Mouse (Mus musculus) heart, postnatal 0 days (tissue): Measurements from ENCODE around the gene Frmd6. TPM values are rescaled to one million over a fixed set of nuclear protein-coding genes. Genes with fewer than 3 reads are reported as not detected.

Experiments
- ATAC-seq: fragments of 200-750 bp; cut with Nextera tagmentation; 2 replicates; pipeline ENCODE4 v1.8.0; 2017; ENCODE audit warnings: low read depth, moderate number of reproducible peaks, moderate library complexity; ENCODE audit not compliant: insufficient read depth
- DNase-seq: peaks from one replicate; pipeline ENCODE4 v3.0.0-alpha.2; 2016; ENCODE audit warnings: low spot score
- H3K27ac ChIP-seq: fragments of 300-500 bp; sonication (generic); 2 replicates; pipeline ENCODE4 v1.5.1; 2014; ENCODE audit warnings: low read depth, mild to moderate bottlenecking
- H3K27me3 ChIP-seq: fragments of 300-500 bp; sonication (generic); 2 replicates; pipeline ENCODE4 v1.6.1; 2014; ENCODE audit warnings: low read length, mixed read lengths; ENCODE audit not compliant: control insufficient read depth, insufficient read depth
- H3K36me3 ChIP-seq: fragments of 300-500 bp; sonication (generic); replicated peaks from 2 replicates; pipeline ENCODE4 v1.6.1; 2014; ENCODE audit warnings: low read length, mixed read lengths; ENCODE audit not compliant: control insufficient read depth, insufficient read depth
- H3K4me1 ChIP-seq: fragments of 300-500 bp; sonication (generic); 2 replicates; pipeline ENCODE4 v1.6.1; 2014; ENCODE audit warnings: antibody characterized with exemption; ENCODE audit not compliant: control insufficient read depth, insufficient read depth
- H3K4me2 ChIP-seq: fragments of 300-500 bp; sonication (generic); 2 replicates; pipeline ENCODE4 v1.6.1; 2014; ENCODE audit warnings: low read depth, mild to moderate bottlenecking, low read length, moderate library complexity
- H3K4me3 ChIP-seq: fragments of 300-500 bp; sonication (generic); 2 replicates; pipeline ENCODE4 v1.5.1; 2014; ENCODE audit warnings: low read depth, low read length
- H3K9ac ChIP-seq: fragments of 300-500 bp; sonication (generic); replicated peaks from 2 replicates; pipeline ENCODE4 v1.6.1; 2014; ENCODE audit warnings: low read depth, low read length, mixed read lengths
- H3K9me3 ChIP-seq: fragments of 300-500 bp; sonication (generic); replicated peaks from 2 replicates; pipeline ENCODE4 v1.6.1; 2016; ENCODE audit warnings: low read length; ENCODE audit not compliant: control insufficient read depth
- CTCF ChIP-seq: IDR thresholded peaks from 2 replicates; pipeline ENCODE4 v1.5.1; 2016; ENCODE audit warnings: antibody characterized with exemption, control low read depth, low read depth
- EP300 ChIP-seq: IDR thresholded peaks from 2 replicates; pipeline ENCODE4 v1.6.1; 2016; ENCODE audit warnings: antibody characterized with exemption, low read depth
- WGBS: fragments of 180-500 bp; shearing (Covaris S2); extraction: QIAGEN DNeasy Blood & Tissue Kit; methylation state at CpG from one replicate; pipeline ENCODE4 v1.1.7; 2014; 5-methylcytosine and 5-hydroxymethylcytosine counted together
- polyA plus RNA-seq: library from polyadenylated mRNA; unstranded; fragments of >200 nt; fragmentation: Nextera tagmentation; extraction: Ambion mirVana; gene quantifications from 2 replicates; pipeline ENCODE4 v1.2.1, GENCODE M21; 2015
- total RNA-seq: library from RNA; depleted of rRNA; stranded (reverse); fragments of >200 nt; gene quantifications from 2 replicates; pipeline ENCODE4 v1.2.3, GENCODE M21; 2014; ENCODE audit warnings: low replicate concordance

Frmd6 gene
- total and polyA plus RNA-seq, 2 experiments from 2014 or later: 17.4 to 29.2 TPM

- H3K4me3 ChIP-seq: no peak overlapping the region
- DNase-seq (peak; percentile 79), ATAC-seq (peak; percentile 84)
- H3K9ac ChIP-seq: no peak overlapping the region
- H3K27ac ChIP-seq: peak overlapping the region; percentile 28
- no peaks in the 10 kb centered on the region for H3K36me3 ChIP-seq
- TF ChIP-seq EP300 (no peak), CTCF (no peak)
- WGBS: 41% methylated on average over 9 of the region's 9 CpGs
- no peaks in the 10 kb centered on the region for H3K27me3 ChIP-seq
- no peaks in the 10 kb centered on the region for H3K9me3 ChIP-seq
- 0 out of 2 replicates have a peak overlapping the region, but pooled peaks have one; percentile 10 for H3K4me2 ChIP-seq
- H3K4me1 ChIP-seq: peaks cover 63% of the 10 kb centered on the region
These were observed 5.8 kb downstream of the Frmd6 start for GRCm38 (mm10) chr12:70830982-70831566.

- DNase-seq: no peak
- no peaks in the 10 kb centered on the region for H3K36me3 ChIP-seq
- ATAC-seq: no peak
- TF ChIP-seq EP300 (no peak), CTCF (no peak)
- H3K27me3 ChIP-seq: no peaks in the 10 kb centered on the region
- 10% methylated on average over 4 of the region's 4 CpGs for WGBS
- H3K27ac ChIP-seq: no peak overlapping the region
- no peak overlapping the region for H3K4me3 ChIP-seq
- H3K4me1 ChIP-seq: peaks cover 61% of the 10 kb centered on the region
- H3K9ac ChIP-seq: no peak overlapping the region
- no peak overlapping the region for H3K4me2 ChIP-seq
- no peaks in the 10 kb centered on the region for H3K9me3 ChIP-seq
These were observed 7.1 kb downstream of the Frmd6 start for GRCm38 (mm10) chr12:70832216-70832998.

- WGBS: 79% methylated on average over 3 of the region's 3 CpGs
- no peak for DNase-seq
These were observed 7.7 kb downstream of the Frmd6 start for GRCm38 (mm10) chr12:70833050-70833449.

GRCm38 (mm10) chr12:70834043-70834442 is 8.7 kb downstream of the Frmd6 start:
- Histone ChIP-seq H3K4me1 (peaks cover 56% of the 10 kb centered on the region), H3K9ac (no peak overlapping the region), H3K9me3 (no peaks in the 10 kb centered on the region), H3K27me3 (no peaks in the 10 kb centered on the region), H3K4me2 (no peak overlapping the region), H3K27ac (no peak overlapping the region), H3K4me3 (no peak overlapping the region), H3K36me3 (no peaks in the 10 kb centered on the region)
- ATAC-seq: no peak
- no peak for TF ChIP-seq EP300
- no peak for TF ChIP-seq CTCF
- no peak for DNase-seq
- 69% methylated on average over 4 of the region's 4 CpGs for WGBS

More at GRCm38 (mm10) chr12:70833050-70833449, 7.7 kb downstream of the Frmd6 start:
- Histone ChIP-seq H3K27ac (no peak overlapping the region), H3K4me2 (no peak overlapping the region), H3K9me3 (no peaks in the 10 kb centered on the region), H3K36me3 (no peaks in the 10 kb centered on the region), H3K4me3 (no peak overlapping the region), H3K27me3 (no peaks in the 10 kb centered on the region), H3K4me1 (peaks cover 61% of the 10 kb centered on the region), H3K9ac (no peak overlapping the region)
- no peak for ATAC-seq
- TF ChIP-seq CTCF (no peak), EP300 (no peak)

DNA sequence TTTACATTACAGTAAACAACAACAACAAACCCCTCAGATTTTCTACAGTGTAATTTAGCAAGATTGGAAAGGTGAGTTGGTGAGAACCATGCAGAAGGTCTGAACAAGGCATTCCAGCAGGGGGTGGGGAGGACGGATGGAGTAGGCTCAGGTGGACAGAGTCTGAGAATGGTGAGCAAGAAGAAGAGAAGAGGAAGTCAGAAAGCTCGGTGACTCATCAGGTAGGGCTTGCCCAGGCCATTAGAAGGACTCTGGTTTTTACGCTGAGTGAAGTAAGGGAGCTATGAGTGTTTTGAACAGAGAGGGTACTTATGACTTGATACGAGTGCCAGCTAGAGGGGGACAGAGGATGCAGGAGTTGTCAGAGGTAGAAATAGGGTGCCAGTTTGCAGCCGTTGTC is 9.7 kb downstream of the Frmd6 start:
- H3K9ac ChIP-seq: no peak overlapping the region
- no peak overlapping the region for H3K27ac ChIP-seq
- H3K4me2 ChIP-seq: no peak overlapping the region
- H3K4me1 ChIP-seq: peaks cover 50% of the 10 kb centered on the region
- DNase-seq: no peak
- WGBS: 59% methylated on average over 5 of the region's 5 CpGs
- H3K9me3 ChIP-seq: no peaks in the 10 kb centered on the region
- H3K27me3 ChIP-seq: no peaks in the 10 kb centered on the region
- TF ChIP-seq CTCF (no peak), EP300 (no peak)
- no peak overlapping the region for H3K4me3 ChIP-seq
- ATAC-seq: no peak
- H3K36me3 ChIP-seq: no peaks in the 10 kb centered on the region
